Mouse (Mus musculus) c-Kit-positive CD71-negative TER-119-negative erythroid progenitor cells, embryonic 14.5 days (primary cell): ENCODE measurements at regions not wholly inside any gene's neighbourhood (a gene's known extent, or its start where the extent isn't known, plus 50 kb on each side); places are given as distances from the start of the nearest gene placed in this dataset.
A peak's percentile ranks its signal among the peaks of the same experiment; 100 is the strongest.

Source experiments
- DNase-seq: peaks from one replicate; pipeline ENCODE4 v3.0.0-alpha.2; 2013; ENCODE audit warnings: low read depth

GRCm38 (mm10) chr15:67732988-67733387, 1232.3 kb upstream of the Lrrc6 start:
- DNase-seq = peak; percentile 10

GRCm38 (mm10) chr15:67729492-67729891, 1228.8 kb upstream of the Lrrc6 start:
- no peak for DNase-seq

GRCm38 (mm10) chr15:67725239-67725638, 1224.5 kb upstream of the Lrrc6 start:
- no peak for DNase-seq

- no peak for DNase-seq
Observed at GRCm38 (mm10) chr15:67714203-67714602, 1213.5 kb upstream of the Lrrc6 start.

GRCm38 (mm10) chr15:67686140-67686539, 1185.4 kb upstream of the Lrrc6 start:
- no peak for DNase-seq

- no peak for DNase-seq
Observed at GRCm38 (mm10) chr15:67673276-67673675, 1172.6 kb upstream of the Lrrc6 start.

- no peak for DNase-seq
Observed at GRCm38 (mm10) chr15:67636155-67636554, 1135.4 kb upstream of the Lrrc6 start.

- DNase-seq = no peak
Observed at GRCm38 (mm10) chr15:67626704-67627287, 1126.1 kb upstream of the Lrrc6 start.

- no peak for DNase-seq
Observed at GRCm38 (mm10) chr15:67611896-67612295, 1111.2 kb upstream of the Lrrc6 start.

GRCm38 (mm10) chr15:67598426-67598825, 1097.7 kb upstream of the Lrrc6 start:
- DNase-seq = no peak

GRCm38 (mm10) chr15:67576581-67576980, 1075.9 kb upstream of the Lrrc6 start:
- DNase-seq = no peak

- DNase-seq = no peak
Observed at GRCm38 (mm10) chr15:67571614-67572013, 1070.9 kb upstream of the Lrrc6 start.

- no peak for DNase-seq
Observed at GRCm38 (mm10) chr15:67557304-67557703, 1056.6 kb upstream of the Lrrc6 start.

GRCm38 (mm10) chr15:67551911-67552310, 1051.2 kb upstream of the Lrrc6 start:
- DNase-seq = no peak

- DNase-seq = no peak
Observed at GRCm38 (mm10) chr15:67546896-67547400, 1046.2 kb upstream of the Lrrc6 start.

- no peak for DNase-seq
Observed at GRCm38 (mm10) chr15:67545745-67546144, 1045.0 kb upstream of the Lrrc6 start.

- DNase-seq = no peak
Observed at GRCm38 (mm10) chr15:67513722-67514121, 1013.0 kb upstream of the Lrrc6 start.

GRCm38 (mm10) chr15:67495001-67495658, 994.4 kb upstream of the Lrrc6 start:
- no peak for DNase-seq

- peak; percentile 17 for DNase-seq
Observed at GRCm38 (mm10) chr15:67481733-67482132, 981.0 kb upstream of the Lrrc6 start.

- DNase-seq = no peak
Observed at GRCm38 (mm10) chr15:67474325-67474724, 973.6 kb upstream of the Lrrc6 start.

GRCm38 (mm10) chr15:67472979-67473378, 972.3 kb upstream of the Lrrc6 start:
- DNase-seq = no peak

GRCm38 (mm10) chr15:67471283-67471682, 970.6 kb upstream of the Lrrc6 start:
- DNase-seq = no peak

- no peak for DNase-seq
Observed at GRCm38 (mm10) chr15:67470036-67470435, 969.3 kb upstream of the Lrrc6 start.
